8 mouse cellular contexts compared by ENCODE assay signal in genomic region chr11:90250189-90250588, GRCm38 (mm10). TPM values are rescaled to one million over a fixed set of nuclear protein-coding genes. Genes with fewer than 3 reads are reported as not detected.
A peak's percentile ranks its signal among the peaks of the same experiment; 100 is the strongest.
DNase-seq lines count a peak whose midpoint lies in the region; TF ChIP-seq lines count a peak whose summit lies in the region.

No protein-coding gene starts in this region.

- H3K4me3 ChIP-seq in layer of hippocampus, adult 2 months = peak overlapping the region; percentile 61
- H3K4me3 ChIP-seq in limb, embryonic 10.5 days = peak overlapping the region; percentile 73
- H3K4me3 ChIP-seq in small intestine, adult 2 months (ENCODE audit: low read depth, low read length) = peak overlapping the region; percentile 79

- H3K36me3 ChIP-seq in limb, embryonic 10.5 days = 0 out of 2 replicates have a peak, but pooled peaks cover 12% of the 10 kb centered on the region
- H3K36me3 ChIP-seq in small intestine, adult 2 months (ENCODE audit: control insufficient read depth, insufficient read depth, low read length) = no peaks in the 10 kb centered on the region

- WGBS in limb, embryonic 10.5 days = 6% methylated on average over 9 of the region's 9 CpGs
- WGBS in small intestine, adult 2 months = 2% methylated on average over 9 of the region's 9 CpGs

- 0 out of 2 replicates have a peak, but pooled peaks have one; percentile 10 for TF ChIP-seq CTCF in layer of hippocampus, adult 2 months (conservative IDR thresholded peaks at IDR 0.05)
- TF ChIP-seq CTCF in small intestine, adult 2 months (IDR thresholded peaks at IDR 0.05; ENCODE audit: extremely low read depth, insufficient read length, insufficient replicate concordance, low read depth, low read length) = no peak

- intact Hi-C loops in left cerebral cortex, postnatal 25 days (cut with DNase I) = loop anchor here (5.0 kb wide), 2 partner anchors 68 to 137 kb away; no protein-coding TSS in a partner anchor

- H3K27me3 ChIP-seq in limb, embryonic 10.5 days (ENCODE audit: low read depth, poor library complexity, severe bottlenecking) = no peaks in the 10 kb centered on the region
- no peaks in the 10 kb centered on the region for H3K27me3 ChIP-seq in small intestine, adult 2 months (ENCODE audit: control insufficient read depth, insufficient read depth, low read length)

- H3K27ac ChIP-seq in layer of hippocampus, adult 2 months = peak overlapping the region; percentile 97
- peak overlapping the region; percentile 96 for H3K27ac ChIP-seq in limb, embryonic 10.5 days
- peak overlapping the region; percentile 67 for H3K27ac ChIP-seq in small intestine, adult 2 months (ENCODE audit: insufficient read depth, low read depth, low read length)

- TF ChIP-seq POLR2A in small intestine, adult 2 months (IDR thresholded peaks at IDR 0.05; ENCODE audit: low read depth, low read length) = no peak

- no peaks in the 10 kb centered on the region for H3K9me3 ChIP-seq in limb, embryonic 10.5 days (replicated peaks)

- no peak for DNase-seq in layer of hippocampus, adult 2 months (ENCODE audit: low spot score in 2 of 2)
- no peak for DNase-seq in layer of hippocampus, adult 9-10 months (ENCODE audit: low spot score)
- DNase-seq in brain, adult 2 months (ENCODE audit: low read depth, low spot score) = peak; percentile 57
- peak; percentile 14 for DNase-seq in forelimb bud, embryonic 11.5 days (ENCODE audit: low read depth, low spot score)
- no peak for DNase-seq in limb, embryonic 10.5 days (ENCODE audit: low spot score)
- DNase-seq in B cell, adult 2 months = no peak
- no peak for DNase-seq in left cerebral cortex, postnatal 25 days (ENCODE audit: low spot score in 2 of 2)

- peaks cover 25% of the 10 kb centered on the region for H3K4me1 ChIP-seq in limb, embryonic 10.5 days
- H3K4me1 ChIP-seq in small intestine, adult 2 months (ENCODE audit: control insufficient read depth, insufficient read depth, insufficient read length, low read length) = peaks cover 9% of the 10 kb centered on the region

RNA-seq across cellular contexts. Expression of gene Mmd, which starts 0.9 kb away (rescaled TPM):
- total RNA-seq in layer of hippocampus, adult 2 months (2021) = 100 to 1,000 TPM; 364 to 381 TPM
- polyA plus RNA-seq in limb, embryonic 10.5 days (2016; fragmentation: Nextera tagmentation; extraction: Ambion mirVana) = 38.0 and 38.7 TPM in 2 replicates
- polyA plus RNA-seq in small intestine, adult 2 months (2012; rRNA removed) = 10.3 and 21.2 TPM in 2 replicates
- 100 to 1,000 TPM; 227 to 240 TPM for total RNA-seq in left cerebral cortex, postnatal 25 days (2021)

Comparison
In these comparisons a context has a peak if more than half of its experiments do, and no peak if none do; other contexts are left out.
1. DNase-seq: peak in brain, adult 2 months (single experiment) and forelimb bud, embryonic 11.5 days (single experiment); none in layer of hippocampus, adult 2 months (0 of 2), layer of hippocampus, adult 9-10 months (single experiment), limb, embryonic 10.5 days (single experiment), B cell, adult 2 months (0 of 2) and left cerebral cortex, postnatal 25 days (0 of 2).
2. Peak in every context shown above with its lines, with median percentiles within 50 percentile points of each other: H3K27ac ChIP-seq and H3K4me3 ChIP-seq.